Mouse (Mus musculus) spleen, adult 2 months (tissue): ENCODE data around the gene Slc36a2. TPM values are rescaled to one million over a fixed set of nuclear protein-coding genes. Genes with fewer than 3 reads are reported as not detected.

Experiments used
- DNase-seq, 2 experiments: peaks; one replicate each; pipeline versions ENCODE4 v3.0.0 to v3.0.0-alpha.2; 2012 to 2021; ENCODE audit warnings: low spot score in 2 of 2, low read depth in 1 of 2
- H3K27ac ChIP-seq: fragments of 200-500 bp; 2 replicates; pipeline ENCODE4 v1.5.1; 2012; ENCODE audit warnings: low read length, inconsistent platforms; ENCODE audit not compliant: insufficient read depth
- H3K27me3 ChIP-seq: fragments of 200-500 bp; 2 replicates; pipeline ENCODE4 v1.6.1; 2012; ENCODE audit warnings: mild to moderate bottlenecking, moderate library complexity, low read length, inconsistent platforms; ENCODE audit not compliant: control insufficient read depth, insufficient read depth
- H3K36me3 ChIP-seq: fragments of 200-500 bp; 2 replicates; pipeline ENCODE4 v1.6.1; 2012; ENCODE audit warnings: mild to moderate bottlenecking, low read length, inconsistent platforms; ENCODE audit not compliant: control insufficient read depth, insufficient read depth
- H3K4me1 ChIP-seq: fragments of 200-500 bp; 2 replicates; pipeline ENCODE4 v1.6.1; 2011; ENCODE audit warnings: inconsistent platforms; ENCODE audit not compliant: control insufficient read depth, insufficient read depth, insufficient read length
- H3K4me3 ChIP-seq: fragments of 200-500 bp; 2 replicates; pipeline ENCODE4 v1.5.1; 2011; ENCODE audit warnings: mild to moderate bottlenecking, inconsistent platforms; ENCODE audit not compliant: insufficient read depth, insufficient read length; ENCODE audit errors: extremely low read depth
- CTCF ChIP-seq: fragments of 200-500 bp; IDR thresholded peaks from 2 replicates; pipeline ENCODE4 v1.5.1; 2011; ENCODE audit warnings: mild to moderate bottlenecking, inconsistent platforms; ENCODE audit not compliant: insufficient read depth, insufficient read length, insufficient replicate concordance; ENCODE audit errors: extremely low read depth
- POLR2A ChIP-seq: fragments of 200-500 bp; IDR thresholded peaks from 2 replicates; pipeline ENCODE4 v1.6.1; 2011; ENCODE audit warnings: low read depth, low read length, inconsistent platforms
- WGBS: fragments of 180-500 bp; shearing (Covaris S2); methylation state at CpG from one replicate; pipeline ENCODE4 v1.1.7; 2018; 5-methylcytosine and 5-hydroxymethylcytosine counted together
- polyA plus RNA-seq: library from polyadenylated mRNA; depleted of rRNA; stranded (reverse); fragments of >200 nt; gene quantifications from 2 replicates; pipeline ENCODE4 v1.2.3, GENCODE M21; 2012

The Slc36a2 gene
- polyA plus RNA-seq, 1 experiment = 10.2 TPM

DNA sequence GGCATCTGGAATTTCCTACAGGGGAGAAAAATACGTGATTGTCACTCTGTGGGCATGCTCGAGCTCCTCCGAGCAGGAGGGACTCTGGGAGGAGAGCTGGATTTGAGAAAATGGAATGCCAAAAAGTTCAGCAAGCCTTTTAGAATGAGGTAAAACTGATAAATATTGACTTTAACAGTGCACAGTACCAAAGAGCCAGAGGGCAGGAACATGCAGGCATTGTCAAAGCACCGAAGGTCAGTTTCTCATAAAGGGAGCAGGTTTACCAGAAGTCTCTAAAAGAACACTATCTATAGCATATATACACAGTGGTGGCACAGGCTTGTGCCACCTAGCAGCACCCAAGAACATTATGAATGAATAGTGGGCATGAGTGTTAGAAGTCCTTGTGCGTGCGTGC is 16.0 kb downstream of the Slc36a2 start:
- no peaks in the 10 kb centered on the region for H3K36me3 ChIP-seq
- no peak overlapping the region for H3K27ac ChIP-seq
- H3K4me1 ChIP-seq = no peaks in the 10 kb centered on the region
- no peak for TF ChIP-seq POLR2A
- no peak for TF ChIP-seq CTCF
- no peak for DNase-seq
- 94% methylated on average over 6 of the region's 6 CpGs for WGBS
- H3K4me3 ChIP-seq = no peak overlapping the region
- no peaks in the 10 kb centered on the region for H3K27me3 ChIP-seq

GRCm38 (mm10) chr11:55168504-55168903 is 16.4 kb downstream of the Slc36a2 start:
- Histone ChIP-seq H3K27me3 (no peaks in the 10 kb centered on the region), H3K27ac (no peak overlapping the region), H3K4me3 (no peak overlapping the region), H3K36me3 (no peaks in the 10 kb centered on the region), H3K4me1 (no peaks in the 10 kb centered on the region)
- 89% methylated on average over 4 of the region's 4 CpGs for WGBS
- DNase-seq = no peak
- TF ChIP-seq CTCF = no peak
- TF ChIP-seq POLR2A = no peak

DNA sequence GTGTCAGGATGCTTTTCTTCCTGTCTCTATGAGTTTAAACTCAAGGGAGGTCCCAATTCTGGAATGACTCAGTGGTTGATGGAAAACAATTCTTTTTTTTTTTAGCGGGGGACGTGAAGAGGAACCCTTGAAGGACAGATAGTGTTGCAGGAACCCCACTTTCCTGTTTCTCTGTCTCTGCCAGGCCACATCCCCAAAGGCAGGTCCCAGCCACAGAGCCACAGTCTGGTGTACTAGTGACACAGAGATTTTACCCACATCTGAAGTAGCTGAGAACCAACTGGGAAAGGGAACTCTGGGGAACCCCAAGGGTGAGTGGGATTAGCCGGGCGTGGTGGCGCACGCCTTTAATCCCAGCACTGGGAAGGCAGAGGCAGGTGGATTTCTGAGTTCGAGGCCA is 19.1 kb downstream of the Slc36a2 start:
- Histone ChIP-seq H3K36me3 (no peaks in the 10 kb centered on the region), H3K27me3 (no peaks in the 10 kb centered on the region), H3K4me3 (no peak overlapping the region), H3K27ac (no peak overlapping the region), H3K4me1 (no peaks in the 10 kb centered on the region)
- TF ChIP-seq POLR2A = no peak
- TF ChIP-seq CTCF = no peak
- 52% methylated on average over 7 of the region's 7 CpGs for WGBS
- DNase-seq = no peak

DNA sequence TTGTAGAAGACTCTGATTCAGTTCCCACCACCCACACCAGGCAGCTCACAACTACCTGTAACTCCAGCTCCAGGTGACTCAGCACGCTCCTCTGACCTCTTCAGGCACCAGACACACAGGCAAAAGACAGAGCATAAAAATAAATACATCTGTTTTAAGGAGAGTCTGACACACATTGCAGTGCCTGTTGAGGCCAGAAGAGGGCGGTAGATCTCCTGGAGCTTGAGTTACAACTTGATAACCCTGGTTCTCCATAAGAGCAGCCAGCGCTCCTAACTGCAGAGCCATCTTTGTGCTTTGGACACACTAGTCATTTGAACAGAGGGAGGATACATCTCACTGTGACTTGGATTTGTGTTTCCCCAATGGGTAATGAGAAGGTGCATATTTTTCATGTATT is 20.2 kb downstream of the Slc36a2 start:
- no peak overlapping the region for H3K4me3 ChIP-seq
- H3K36me3 ChIP-seq = no peaks in the 10 kb centered on the region
- DNase-seq = peak; percentile 36 to 44
- TF ChIP-seq CTCF (peak; percentile 39; the same call in 1 of the 2 replicates), POLR2A (no peak)
- WGBS = 31% methylated on average over 3 of the region's 3 CpGs
- H3K4me1 ChIP-seq = no peaks in the 10 kb centered on the region
- no peaks in the 10 kb centered on the region for H3K27me3 ChIP-seq
- H3K27ac ChIP-seq = no peak overlapping the region

- DNase-seq = peak; percentile 22 to 62
- 56% methylated on average over 9 of the region's 9 CpGs for WGBS
- 0 out of 2 replicates have a peak, but pooled peaks cover 2% of the 10 kb centered on the region for H3K4me1 ChIP-seq
- no peak overlapping the region for H3K4me3 ChIP-seq
- H3K27ac ChIP-seq = no peak overlapping the region
- no peaks in the 10 kb centered on the region for H3K27me3 ChIP-seq
- peak; percentile 49; the same call in 1 of the 2 replicates for TF ChIP-seq CTCF
- no peak for TF ChIP-seq POLR2A
- no peaks in the 10 kb centered on the region for H3K36me3 ChIP-seq
Measured at GRCm38 (mm10) chr11:55162670-55163069, 22.2 kb downstream of the Slc36a2 start.

DNA sequence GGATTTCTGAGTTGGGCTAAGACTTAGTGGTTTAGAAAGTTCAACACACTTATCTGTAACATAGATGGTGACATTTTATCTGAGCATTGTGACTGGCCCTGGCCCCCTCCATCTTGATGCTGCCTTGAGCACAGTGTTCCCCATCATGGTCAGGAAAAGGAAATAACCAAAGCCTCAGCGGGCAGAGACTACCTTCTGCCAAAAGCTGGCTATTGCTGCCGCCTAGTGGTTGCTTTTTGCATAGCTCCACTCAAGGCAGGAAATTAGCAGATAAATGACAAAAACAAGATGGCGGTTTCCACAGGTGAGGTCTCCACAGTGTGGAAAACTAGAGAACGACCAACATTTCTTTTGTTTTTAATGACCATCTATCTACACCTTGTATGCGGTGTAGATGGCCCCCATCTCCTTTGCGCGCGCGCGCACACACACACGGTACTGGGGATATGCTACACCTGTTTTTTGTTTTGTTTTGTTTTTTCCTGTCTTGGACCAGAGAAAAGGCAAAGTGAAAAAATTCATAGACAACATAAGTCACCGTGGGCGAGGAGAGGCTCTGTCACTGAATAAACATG is 26.0 kb downstream of the Slc36a2 start:
- no peaks in the 10 kb centered on the region for H3K27me3 ChIP-seq
- no peak overlapping the region for H3K4me3 ChIP-seq
- no peak for TF ChIP-seq POLR2A
- TF ChIP-seq CTCF = peak; percentile 80; the same call in 1 of the 2 replicates
- H3K36me3 ChIP-seq = no peaks in the 10 kb centered on the region
- DNase-seq = peak; percentile 79 to 88
- peaks cover 14% of the 10 kb centered on the region; the same call in 1 of the 2 replicates for H3K4me1 ChIP-seq
- no peak overlapping the region for H3K27ac ChIP-seq
- 52% methylated on average over 13 of the region's 13 CpGs for WGBS

DNA sequence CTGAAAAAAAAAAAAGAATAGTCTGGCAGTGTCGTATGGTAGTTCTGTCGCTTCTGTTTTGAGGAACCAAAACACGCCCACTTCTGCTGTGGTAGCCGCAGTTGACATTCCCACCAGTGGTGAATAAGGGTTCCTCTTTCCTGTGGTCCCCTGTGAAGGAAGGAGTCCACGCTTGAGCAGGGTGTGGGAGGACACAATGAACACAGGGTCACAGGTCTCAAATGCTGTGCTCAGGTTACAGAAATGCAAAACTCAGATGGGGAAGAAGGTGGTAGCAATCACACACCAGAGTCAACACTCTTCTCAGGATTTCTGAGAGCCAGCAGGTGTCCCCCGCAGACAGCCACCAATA is 29.8 kb downstream of the Slc36a2 start:
- H3K27me3 ChIP-seq = no peaks in the 10 kb centered on the region
- H3K4me1 ChIP-seq = peaks cover 14% of the 10 kb centered on the region; the same call in 1 of the 2 replicates
- peak; percentile 70 to 73 for DNase-seq
- H3K4me3 ChIP-seq = no peak overlapping the region
- H3K36me3 ChIP-seq = no peaks in the 10 kb centered on the region
- no peak for TF ChIP-seq CTCF
- no peak for TF ChIP-seq POLR2A
- H3K27ac ChIP-seq = peak overlapping the region; percentile 69
- WGBS = 7% methylated on average over 6 of the region's 6 CpGs
